Mouse (Mus musculus) erythroblast, embryonic 14.5 days (primary cell): ENCODE measurements around the gene Uba52.

Experiments
- GATA1 ChIP-seq: IDR thresholded peaks from 2 replicates; pipeline ENCODE4 v1.6.1; 2012; ENCODE audit warnings: low read length, inconsistent platforms, mixed read lengths
- TAL1 ChIP-seq: IDR thresholded peaks from 3 replicates; pipeline ENCODE4 v1.6.1; 2012; ENCODE audit warnings: low read length, inconsistent platforms, mixed read lengths

DNA sequence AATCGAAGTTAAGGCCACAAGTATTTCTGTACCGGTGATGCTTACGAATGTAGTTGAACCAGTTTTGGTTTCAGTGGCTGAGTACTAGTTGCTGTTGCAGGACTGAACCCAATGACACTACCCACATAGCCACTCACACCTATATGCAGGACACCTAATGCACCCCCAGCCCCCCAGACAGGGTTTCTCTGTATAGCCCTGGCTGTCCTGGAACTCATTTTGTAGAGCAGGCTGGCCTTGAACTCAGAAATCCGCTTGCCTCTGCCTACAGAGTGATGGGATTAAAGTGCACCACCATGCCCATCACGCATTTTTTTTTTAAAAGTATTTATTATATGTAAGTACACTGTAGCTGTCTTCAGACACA lies 3.6 kb downstream of the Uba52 start:
- TF ChIP-seq TAL1: no peak
- no peak for TF ChIP-seq GATA1
